Mouse (Mus musculus): Measurements from ENCODE around the gene Sdr42e1. TPM values are rescaled to one million over a fixed set of nuclear protein-coding genes. Genes with fewer than 3 reads are reported as not detected.

Gene Sdr42e1
- polyA plus RNA-seq, 1 experiment from 2014 or later: 0.81 TPM

DNA sequence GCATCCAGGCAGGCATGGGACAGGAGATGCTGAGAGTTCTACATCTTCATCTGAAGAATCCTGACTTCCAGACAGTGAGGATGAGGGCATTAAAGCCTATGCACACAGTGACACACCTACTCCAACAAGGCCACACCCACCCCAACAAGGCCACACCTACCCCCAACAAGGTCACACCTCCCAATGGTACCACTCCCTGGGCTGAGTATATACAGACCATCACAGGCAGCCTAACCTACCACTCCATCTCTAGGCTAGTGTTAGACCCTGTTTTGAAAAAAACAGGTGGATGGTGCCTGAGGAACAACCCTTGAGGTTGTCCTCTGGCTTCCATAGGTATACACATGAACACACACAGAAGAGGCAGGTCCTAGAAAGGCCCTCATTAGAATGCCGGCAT is 21.2 kb downstream of the Sdr42e1 start:
- 97% methylated on average over 1 of the region's 1 CpGs for WGBS
- Histone ChIP-seq H3K27ac (no peak overlapping the region), H3K27me3 (replicated peaks) (no peaks in the 10 kb centered on the region), H3K36me3 (no peaks in the 10 kb centered on the region), H3K4me3 (no peak overlapping the region), H3K9me3 (no peaks in the 10 kb centered on the region; the same call in 1 of the 2 replicates), H3K4me1 (no peaks in the 10 kb centered on the region), H3K9ac (no peak overlapping the region), H3K4me2 (replicated peaks) (no peak overlapping the region)
- no peak for ATAC-seq (ENCODE audit: low FRiP score, low read depth)

GRCm38 (mm10) chr8:117646440-117646839 is 27.0 kb downstream of the Sdr42e1 start:
- H3K4me2 ChIP-seq (replicated peaks): no peak overlapping the region
- no peaks in the 10 kb centered on the region for H3K36me3 ChIP-seq
- H3K27me3 ChIP-seq (replicated peaks): no peaks in the 10 kb centered on the region
- H3K9me3 ChIP-seq: no peaks in the 10 kb centered on the region; the same call in 1 of the 2 replicates
- no peak overlapping the region for H3K27ac ChIP-seq
- no peak for ATAC-seq (ENCODE audit: low FRiP score, low read depth)
- H3K9ac ChIP-seq: no peak overlapping the region
- 75% methylated on average over 5 of the region's 5 CpGs for WGBS
- H3K4me1 ChIP-seq: no peaks in the 10 kb centered on the region
- H3K4me3 ChIP-seq: no peak overlapping the region

DNA sequence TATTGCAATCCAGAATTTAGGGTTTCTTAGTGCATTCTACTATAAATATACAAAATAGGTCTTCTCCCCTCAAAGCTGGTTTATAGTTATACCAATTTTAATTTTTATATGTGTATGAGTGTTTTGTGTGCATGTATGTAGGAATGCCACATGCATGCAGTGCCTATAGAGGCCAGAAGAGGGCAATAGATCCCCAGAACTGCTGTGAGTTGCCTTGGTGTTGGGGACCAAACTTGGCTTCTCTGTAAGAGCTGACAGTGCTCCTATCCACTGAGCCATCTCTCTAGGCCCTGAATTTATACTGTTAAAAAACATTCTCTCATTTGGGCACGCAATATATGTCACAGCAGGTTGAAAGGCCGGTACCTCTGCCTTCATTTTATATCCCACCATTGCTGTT is 27.5 kb downstream of the Sdr42e1 start:
- Histone ChIP-seq H3K27ac (no peak overlapping the region), H3K36me3 (no peaks in the 10 kb centered on the region), H3K4me3 (no peak overlapping the region), H3K9me3 (no peaks in the 10 kb centered on the region; the same call in 1 of the 2 replicates), H3K9ac (no peak overlapping the region), H3K4me2 (replicated peaks) (no peak overlapping the region), H3K4me1 (no peaks in the 10 kb centered on the region), H3K27me3 (replicated peaks) (no peaks in the 10 kb centered on the region)
- ATAC-seq (ENCODE audit: low FRiP score, low read depth): no peak
- WGBS: 53% methylated on average over 2 of the region's 2 CpGs

DNA sequence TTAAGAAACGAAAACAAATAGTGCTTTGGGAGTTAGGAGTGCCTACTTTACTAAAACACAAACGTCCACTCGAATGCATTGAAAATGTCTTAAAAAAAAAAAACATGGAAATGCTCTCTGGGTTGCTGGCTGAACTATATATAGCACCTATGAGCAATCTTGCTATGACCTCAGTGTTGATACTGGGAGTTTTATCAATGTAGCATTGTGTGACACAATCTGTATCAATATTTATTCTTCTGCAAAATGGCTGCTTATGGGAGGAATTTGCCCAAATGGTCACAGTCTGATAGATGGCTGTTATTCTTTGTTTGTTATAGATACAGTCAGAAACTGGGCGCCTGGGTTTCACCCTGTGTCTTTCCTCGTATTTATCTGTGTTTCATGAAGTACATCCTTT is 28.0 kb downstream of the Sdr42e1 start:
- H3K4me2 ChIP-seq (replicated peaks): no peak overlapping the region
- no peaks in the 10 kb centered on the region for H3K4me1 ChIP-seq
- ATAC-seq (ENCODE audit: low FRiP score, low read depth): no peak
- WGBS: 69% methylated on average over 5 of the region's 5 CpGs
- no peak overlapping the region for H3K27ac ChIP-seq
- H3K27me3 ChIP-seq (replicated peaks): no peaks in the 10 kb centered on the region
- H3K4me3 ChIP-seq: no peak overlapping the region
- H3K9ac ChIP-seq: no peak overlapping the region
- H3K36me3 ChIP-seq: no peaks in the 10 kb centered on the region
- no peaks in the 10 kb centered on the region; the same call in 1 of the 2 replicates for H3K9me3 ChIP-seq

- Histone ChIP-seq H3K36me3 (no peaks in the 10 kb centered on the region), H3K9me3 (peaks cover 4% of the 10 kb centered on the region; the same call in 1 of the 2 replicates), H3K4me1 (no peaks in the 10 kb centered on the region), H3K27me3 (replicated peaks) (no peaks in the 10 kb centered on the region), H3K27ac (no peak overlapping the region), H3K4me2 (replicated peaks) (no peak overlapping the region), H3K9ac (no peak overlapping the region), H3K4me3 (no peak overlapping the region)
- ATAC-seq (ENCODE audit: low FRiP score, low read depth): no peak
- 92% methylated on average over 9 of the region's 9 CpGs for WGBS
Measured at GRCm38 (mm10) chr8:117639631-117640030, 33.9 kb downstream of the Sdr42e1 start.

DNA sequence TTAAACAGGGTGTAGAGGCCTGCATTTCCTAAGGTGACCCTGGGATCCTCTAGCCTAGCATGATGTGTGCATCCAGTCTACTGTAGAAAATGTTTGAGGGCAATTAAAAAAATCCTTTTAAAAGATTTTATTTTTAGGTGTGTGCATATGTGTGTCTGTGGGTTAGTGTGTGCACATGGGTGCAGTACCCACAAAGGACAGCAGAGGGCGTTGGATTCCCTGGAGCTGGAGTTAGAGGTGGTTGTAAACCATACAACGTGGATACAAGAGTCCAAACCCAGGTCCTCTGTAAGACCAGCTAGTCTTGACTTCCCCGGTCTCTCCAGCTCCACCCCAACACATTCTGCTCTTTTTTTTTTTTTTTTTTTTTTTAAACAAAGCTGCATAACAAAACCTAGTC is 36.0 kb downstream of the Sdr42e1 start:
- Histone ChIP-seq H3K4me3 (no peak overlapping the region), H3K4me2 (replicated peaks) (no peak overlapping the region), H3K27ac (no peak overlapping the region), H3K9me3 (peaks cover 4% of the 10 kb centered on the region; the same call in 1 of the 2 replicates), H3K36me3 (no peaks in the 10 kb centered on the region), H3K9ac (no peak overlapping the region), H3K4me1 (no peaks in the 10 kb centered on the region), H3K27me3 (replicated peaks) (no peaks in the 10 kb centered on the region)
- ATAC-seq (ENCODE audit: low FRiP score, low read depth): no peak
- WGBS: 67% methylated on average over 3 of the region's 3 CpGs

DNA sequence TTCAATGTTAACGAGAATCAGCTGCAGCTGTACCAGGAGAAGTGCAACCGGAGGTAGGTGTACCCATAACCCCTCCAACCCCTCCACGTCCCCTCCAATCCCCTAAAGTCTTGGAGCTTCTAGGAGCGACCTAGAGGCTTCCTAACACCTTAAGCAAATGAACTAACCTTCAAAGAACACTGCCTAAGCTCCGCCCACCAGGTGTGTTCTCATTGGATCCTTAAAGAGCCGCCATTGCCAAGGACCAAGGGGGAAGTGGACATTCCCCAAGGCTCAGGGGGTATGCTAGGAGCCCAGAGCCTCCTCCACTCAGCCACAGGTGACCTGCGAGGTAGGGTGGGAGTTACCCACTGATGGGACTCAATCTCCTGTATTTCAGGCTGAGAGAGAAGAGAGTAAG is 39.1 kb downstream of the Sdr42e1 start:
- no peak for ATAC-seq (ENCODE audit: low FRiP score, low read depth)

GRCm38 (mm10) chr8:117632532-117632931 is 41.0 kb downstream of the Sdr42e1 start:
- Histone ChIP-seq H3K27me3 (replicated peaks) (no peaks in the 10 kb centered on the region), H3K4me2 (replicated peaks) (no peak overlapping the region), H3K9ac (no peak overlapping the region), H3K9me3 (peaks cover 4% of the 10 kb centered on the region; the same call in 1 of the 2 replicates), H3K4me1 (no peaks in the 10 kb centered on the region), H3K27ac (no peak overlapping the region), H3K4me3 (no peak overlapping the region), H3K36me3 (no peaks in the 10 kb centered on the region)
- WGBS: 85% methylated on average over 5 of the region's 5 CpGs
- no peak for ATAC-seq (ENCODE audit: low FRiP score, low read depth)

More for the DNA sequence above, 39.1 kb downstream of the Sdr42e1 start:
- H3K4me2 ChIP-seq (replicated peaks): no peak overlapping the region
- H3K27ac ChIP-seq: no peak overlapping the region
- H3K4me3 ChIP-seq: no peak overlapping the region
- peaks cover 4% of the 10 kb centered on the region; the same call in 1 of the 2 replicates for H3K9me3 ChIP-seq
- WGBS: 85% methylated on average over 7 of the region's 7 CpGs
- no peak overlapping the region for H3K9ac ChIP-seq
- no peaks in the 10 kb centered on the region for H3K36me3 ChIP-seq
- H3K27me3 ChIP-seq (replicated peaks): no peaks in the 10 kb centered on the region
- no peaks in the 10 kb centered on the region for H3K4me1 ChIP-seq

DNA sequence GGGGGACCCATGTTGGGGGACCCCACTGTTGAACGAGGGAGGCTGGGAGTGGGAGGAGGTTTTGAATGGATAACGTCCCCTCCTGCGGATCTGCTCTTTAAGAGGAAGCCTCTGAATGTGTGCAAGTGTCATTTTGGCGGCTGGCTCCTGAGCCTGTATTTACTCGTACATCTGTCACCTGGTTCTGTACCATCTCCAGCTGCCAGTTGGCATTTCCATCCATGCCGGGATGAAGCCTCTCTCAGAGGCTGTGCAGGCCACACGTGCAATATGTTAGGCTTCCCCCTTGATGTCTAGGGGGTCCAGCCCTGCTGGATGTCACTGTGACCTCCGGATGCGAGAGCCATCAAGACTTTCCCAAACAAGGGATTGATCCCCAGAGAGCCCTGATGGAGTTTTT is 46.4 kb downstream of the Sdr42e1 start:
- Histone ChIP-seq H3K9ac (no peak overlapping the region), H3K4me3 (no peak overlapping the region), H3K4me2 (replicated peaks) (no peak overlapping the region), H3K9me3 (no peaks in the 10 kb centered on the region), H3K4me1 (no peaks in the 10 kb centered on the region), H3K27me3 (replicated peaks) (no peaks in the 10 kb centered on the region), H3K27ac (no peak overlapping the region), H3K36me3 (no peaks in the 10 kb centered on the region)
- WGBS: 80% methylated on average over 9 of the region's 9 CpGs
- no peak for ATAC-seq (ENCODE audit: low FRiP score, low read depth)

GRCm38 (mm10) chr8:117626040-117626838 is 47.2 kb downstream of the Sdr42e1 start:
- H3K4me1 ChIP-seq: no peaks in the 10 kb centered on the region
- WGBS: 75% methylated on average over 14 of the region's 14 CpGs
- H3K9ac ChIP-seq: no peak overlapping the region
- no peaks in the 10 kb centered on the region for H3K27me3 ChIP-seq (replicated peaks)
- H3K4me3 ChIP-seq: no peak overlapping the region
- ATAC-seq (ENCODE audit: low FRiP score, low read depth): peak; percentile 33; the same call in 1 of the 2 replicates
- H3K9me3 ChIP-seq: no peaks in the 10 kb centered on the region
- no peaks in the 10 kb centered on the region for H3K36me3 ChIP-seq
- H3K27ac ChIP-seq: no peak overlapping the region
- H3K4me2 ChIP-seq (replicated peaks): no peak overlapping the region

DNA sequence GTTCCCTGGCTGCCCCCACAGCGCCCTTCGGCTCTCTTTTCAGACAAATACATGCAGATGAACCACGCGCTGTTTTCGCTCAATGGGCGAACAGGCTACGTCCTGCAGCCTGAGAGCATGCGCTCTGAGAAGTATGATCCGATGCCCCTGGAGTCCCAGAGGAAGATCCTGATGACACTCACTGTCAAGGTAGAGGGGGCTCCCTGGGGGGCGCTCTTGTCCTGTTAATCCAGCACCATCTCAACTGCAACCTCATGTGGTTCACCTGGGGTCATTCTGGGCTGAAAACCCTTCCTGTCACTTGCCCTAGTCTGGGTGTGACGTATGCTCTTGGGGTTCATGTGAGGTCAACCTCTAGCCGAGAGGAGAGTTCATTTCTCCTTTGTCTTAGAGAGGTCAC is 60.6 kb downstream of the Sdr42e1 start:
- WGBS: 77% methylated on average over 12 of the region's 12 CpGs
- Histone ChIP-seq H3K36me3 (no peaks in the 10 kb centered on the region), H3K27ac (no peak overlapping the region), H3K9ac (no peak overlapping the region), H3K4me3 (no peak overlapping the region), H3K27me3 (replicated peaks) (no peaks in the 10 kb centered on the region), H3K4me2 (replicated peaks) (no peak overlapping the region), H3K4me1 (no peaks in the 10 kb centered on the region), H3K9me3 (peaks cover 14% of the 10 kb centered on the region; the same call in 1 of the 2 replicates)
- ATAC-seq (ENCODE audit: low FRiP score, low read depth): no peak
